Mouse (Mus musculus) megakaryocyte, embryonic 14.5 days (primary cell): ENCODE measurements around the gene Aff4.

Experiments used
- FLI1 ChIP-seq: IDR thresholded peaks from 2 replicates; pipeline ENCODE4 v1.6.1; 2012; ENCODE audit warnings: low read length, inconsistent platforms, mixed read lengths
- GATA1 ChIP-seq: IDR thresholded peaks from 3 replicates; pipeline ENCODE4 v1.6.1; 2012; ENCODE audit warnings: mixed read lengths, low read length, inconsistent platforms, borderline replicate concordance

DNA sequence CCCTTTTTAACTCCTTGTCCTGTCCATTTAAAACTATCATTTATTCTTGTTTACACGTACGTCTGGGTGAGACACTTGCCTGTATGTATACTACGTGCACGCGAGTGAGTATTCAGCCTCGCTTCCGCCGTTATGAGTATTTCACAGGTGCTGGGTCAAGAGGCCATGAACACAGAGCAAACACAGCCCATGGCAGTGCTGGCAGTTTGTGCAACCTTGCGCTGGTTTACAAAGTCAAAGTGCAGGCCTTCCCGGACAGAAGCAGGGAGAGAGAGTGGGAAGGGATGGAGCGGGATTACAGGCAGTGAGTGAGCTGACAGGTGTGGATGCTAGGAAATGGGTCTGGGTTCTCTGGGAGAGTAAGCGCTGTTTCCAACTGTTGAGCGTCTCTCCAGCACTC is 95.5 kb downstream of the Aff4 start:
- TF ChIP-seq GATA1: no peak
- no peak for TF ChIP-seq FLI1
